Mouse (Mus musculus) stomach, postnatal 0 days (tissue): ENCODE measurements at regions not wholly inside any gene's neighbourhood (a gene's known extent, or its start where the extent isn't known, plus 50 kb on each side); places are given as distances from the start of the nearest gene placed in this dataset.

Source experiments
- CTCF ChIP-seq: IDR thresholded peaks from 2 replicates; pipeline ENCODE4 v1.5.1; 2016; ENCODE audit warnings: antibody characterized with exemption, low read depth, mild to moderate bottlenecking, moderate library complexity
- EP300 ChIP-seq: optimal IDR thresholded peaks from 2 replicates; pipeline ENCODE3; 2016; ENCODE audit warnings: antibody characterized with exemption

GRCm38 (mm10) chr7:36901537-36901936 is 203.6 kb downstream of the Tshz3 start:
- TF ChIP-seq CTCF (no peak), EP300 (no peak)
